Mouse (Mus musculus) cortical plate, adult 2 months (tissue): Measurements from ENCODE around the gene Pigx. TPM values are rescaled to one million over a fixed set of nuclear protein-coding genes. Genes with fewer than 3 reads are reported as not detected.
A peak's percentile ranks its signal among the peaks of the same experiment; 100 is the strongest.

Source experiments
- H3K27ac ChIP-seq: fragments of 200-500 bp; 2 replicates; pipeline ENCODE4 v1.5.1; 2012; ENCODE audit warnings: low read length, control low read depth, inconsistent platforms; ENCODE audit not compliant: insufficient read depth
- H3K4me1 ChIP-seq: fragments of 200-500 bp; 2 replicates; pipeline ENCODE4 v1.6.1; 2011; ENCODE audit warnings: low read length; ENCODE audit not compliant: control insufficient read depth, insufficient read depth
- H3K4me3 ChIP-seq: fragments of 200-500 bp; 2 replicates; pipeline ENCODE4 v1.5.1; 2011; ENCODE audit warnings: mild to moderate bottlenecking, low read length, control low read depth; ENCODE audit not compliant: insufficient read depth
- CTCF ChIP-seq: fragments of 200-500 bp; IDR thresholded peaks from 2 replicates; pipeline ENCODE4 v1.5.1; 2011; ENCODE audit warnings: mild to moderate bottlenecking, control low read depth, low read length; ENCODE audit not compliant: insufficient read depth; ENCODE audit errors: extremely low read depth
- POLR2A ChIP-seq: fragments of 200-500 bp; IDR thresholded peaks from 2 replicates; pipeline ENCODE4 v1.6.1; 2011; ENCODE audit warnings: mild to moderate bottlenecking, low read length, control low read depth; ENCODE audit not compliant: insufficient read depth; ENCODE audit errors: extremely low read depth
- polyA plus RNA-seq: library from polyadenylated mRNA; depleted of rRNA; stranded (reverse); fragments of >200 nt; gene quantifications from 2 replicates; pipeline ENCODE4 v1.2.3, GENCODE M21; 2012; rRNA removed

Pigx gene
- polyA plus RNA-seq, 1 experiment, result 32.6 TPM

DNA sequence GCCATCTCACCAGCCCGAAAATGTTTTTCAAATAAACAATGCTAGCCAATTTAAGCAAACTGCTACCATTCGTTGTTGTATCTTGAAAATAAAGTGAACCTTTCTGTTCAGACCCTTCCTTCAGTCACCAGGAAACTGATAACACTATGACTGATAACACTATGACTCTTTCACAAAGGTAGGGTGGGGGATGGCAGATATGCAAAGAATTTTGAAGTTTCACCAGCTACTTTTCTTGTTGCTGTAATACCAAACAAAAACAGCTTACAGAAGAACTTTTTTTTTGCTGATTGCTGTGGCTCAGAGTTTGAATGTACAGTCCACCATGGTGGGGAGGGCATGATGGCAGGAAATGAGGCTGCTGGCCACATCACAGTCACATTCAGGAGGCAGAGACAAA lies 37.3 kb downstream of the Pigx start:
- no peak for TF ChIP-seq POLR2A
- TF ChIP-seq CTCF, result no peak
- Histone ChIP-seq H3K4me3 (no peak overlapping the region), H3K4me1 (peaks cover 6% of the 10 kb centered on the region), H3K27ac (no peak overlapping the region)

DNA sequence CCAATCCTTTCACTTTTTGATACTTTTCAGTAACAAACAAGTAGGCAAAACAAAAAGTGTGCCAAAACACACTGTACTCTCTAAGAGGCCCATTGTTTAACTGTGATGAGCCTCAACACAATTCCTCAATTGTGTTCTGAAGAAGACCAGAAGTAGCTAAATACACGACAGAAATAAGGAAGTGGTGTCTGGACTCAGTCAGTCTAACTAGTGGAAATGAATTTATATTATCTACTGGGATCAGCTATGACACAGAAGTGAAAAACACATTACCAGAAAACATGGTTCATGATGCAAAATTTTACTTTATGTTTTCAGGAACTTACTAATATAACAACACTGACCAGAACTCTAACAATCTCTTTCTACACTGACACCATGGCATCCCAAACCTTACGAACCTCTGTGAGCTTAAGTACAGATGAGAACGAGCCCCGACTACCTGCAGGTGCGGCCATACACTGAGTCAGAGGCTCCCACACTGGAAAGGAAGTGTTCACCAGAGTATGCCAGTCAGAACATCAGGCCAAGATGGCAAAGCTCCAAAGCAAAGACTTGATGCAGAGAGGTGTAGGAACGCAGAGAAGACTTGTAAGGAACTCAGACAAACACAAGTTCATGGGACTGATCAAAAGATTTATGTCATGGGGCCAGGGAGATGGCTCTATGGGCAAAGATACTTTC lies 39.6 kb downstream of the Pigx start:
- H3K27ac ChIP-seq, result no peak overlapping the region
- no peak overlapping the region for H3K4me3 ChIP-seq
- peaks cover 4% of the 10 kb centered on the region for H3K4me1 ChIP-seq
- TF ChIP-seq CTCF (no peak), POLR2A (no peak)

DNA sequence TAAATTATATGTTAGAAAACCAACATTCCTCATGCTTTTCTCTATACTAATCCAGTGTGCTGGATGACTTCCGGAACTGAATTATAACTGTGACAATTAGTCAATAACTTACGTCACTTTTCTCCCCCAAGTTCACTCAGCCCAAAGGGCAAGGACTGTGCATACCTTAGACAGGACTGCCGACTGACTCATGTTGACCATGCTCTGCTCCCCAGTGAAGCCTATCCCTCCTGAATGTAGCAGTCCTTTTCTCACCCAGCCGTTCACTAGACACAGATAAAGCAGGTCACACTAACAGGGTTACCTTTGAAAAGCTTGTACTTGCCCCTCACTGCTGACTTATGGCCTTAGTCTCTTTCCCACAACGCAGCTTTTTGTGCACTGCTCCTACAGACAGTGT lies 40.7 kb downstream of the Pigx start:
- no peak for TF ChIP-seq POLR2A
- TF ChIP-seq CTCF, result no peak
- Histone ChIP-seq H3K4me3 (no peak overlapping the region), H3K27ac (no peak overlapping the region), H3K4me1 (peaks cover 3% of the 10 kb centered on the region)

DNA sequence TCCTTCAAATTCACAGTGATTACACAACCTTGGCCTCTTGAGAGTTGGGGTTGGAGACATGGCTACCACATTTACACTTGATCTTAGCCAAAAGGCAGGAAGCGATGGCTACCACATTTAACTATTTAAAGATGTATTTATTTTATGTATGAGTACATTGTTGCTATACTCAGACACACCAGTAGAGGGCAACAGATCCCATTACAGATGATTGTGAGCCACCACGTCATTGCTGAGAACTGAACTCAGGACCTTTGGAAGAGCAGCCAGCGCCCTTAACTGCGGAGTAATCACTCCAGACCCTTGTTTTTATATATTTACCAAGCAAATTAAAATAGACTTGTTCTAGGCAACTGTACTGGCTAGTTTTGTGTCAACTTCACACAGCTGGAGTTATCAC lies 57.2 kb downstream of the Pigx start:
- Histone ChIP-seq H3K4me3 (no peak overlapping the region), H3K4me1 (no peaks in the 10 kb centered on the region), H3K27ac (no peak overlapping the region)
- TF ChIP-seq POLR2A (no peak), CTCF (0 out of 2 replicates have a peak, but pooled peaks have one; percentile 16)

Other genes with a start within 250 kb of the Pigx start
- gene Meltf, start 220.9 kb downstream of the Pigx start, polyA plus RNA-seq, result 0.46 and 0.79 TPM in 2 replicates
- 24.6 and 25.4 TPM in 2 replicates for gene Pigz, start 165.9 kb downstream of the Pigx start, polyA plus RNA-seq
- 73.3 and 76.0 TPM in 2 replicates for gene 0610012G03Rik, start 151.2 kb downstream of the Pigx start, polyA plus RNA-seq
- 75.7 and 95.2 TPM in 2 replicates for gene Ncbp2, start 151.2 kb downstream of the Pigx start, polyA plus RNA-seq
- gene Senp5, start 96.5 kb downstream of the Pigx start, polyA plus RNA-seq, result 22.0 and 23.2 TPM in 2 replicates
- gene Pak2, start 20.4 kb downstream of the Pigx start, polyA plus RNA-seq, result 15.7 and 17.7 TPM in 2 replicates
- gene Cep19, start 60 bp upstream of the Pigx start, polyA plus RNA-seq, result 61.7 and 64.8 TPM in 2 replicates
- 5.6 and 6.5 TPM in 2 replicates for gene Nrros, start 65.9 kb upstream of the Pigx start, polyA plus RNA-seq
- not detected in 2 replicates for gene Bex6, start 80.1 kb upstream of the Pigx start, polyA plus RNA-seq
- gene Fbxo45, start 147.4 kb upstream of the Pigx start, polyA plus RNA-seq, result 24.8 and 27.0 TPM in 2 replicates
- 11.1 and 11.7 TPM in 2 replicates for gene Wdr53, start 147.5 kb upstream of the Pigx start, polyA plus RNA-seq
- 0.27 and 0.32 TPM in 2 replicates for gene Smco1, start 171.7 kb upstream of the Pigx start, polyA plus RNA-seq
- 15.2 and 16.4 TPM in 2 replicates for gene Rnf168, start 177.7 kb upstream of the Pigx start, polyA plus RNA-seq
- 16.1 and 17.1 TPM in 2 replicates for gene Ubxn7, start 232.5 kb upstream of the Pigx start, polyA plus RNA-seq